Mouse (Mus musculus): ENCODE results near the gene Prl2c3.
"Not testable (repeated sequence)": the region's sequence is repeated elsewhere in the genome, so short reads cannot be mapped to it uniquely, and the experiment has no call there.

The Prl2c3 gene

GRCm38 (mm10) chr13:12799979-12800378, at the start of gene Prl2c3:
TSS of gene Prl2c3 (minus strand) at chr13:12800079.
- DNase-seq = not testable (repeated sequence)

- not testable (repeated sequence) for DNase-seq
Measured at GRCm38 (mm10) chr13:12848254-12848653, 48.4 kb upstream of the Prl2c3 start.

- DNase-seq = not testable (repeated sequence)
Measured at GRCm38 (mm10) chr13:12844701-12845100, 44.8 kb upstream of the Prl2c3 start.

GRCm38 (mm10) chr13:12837546-12837945, 37.7 kb upstream of the Prl2c3 start:
- DNase-seq = not testable (repeated sequence)

GRCm38 (mm10) chr13:12831769-12832168, 31.9 kb upstream of the Prl2c3 start:
- no peak for DNase-seq

GRCm38 (mm10) chr13:12829031-12829430, 29.2 kb upstream of the Prl2c3 start:
- DNase-seq = no peak

GRCm38 (mm10) chr13:12824500-12825176, 24.8 kb upstream of the Prl2c3 start:
- DNase-seq = not testable (repeated sequence)

- DNase-seq = not testable (repeated sequence)
Measured at GRCm38 (mm10) chr13:12813734-12814424, 14.0 kb upstream of the Prl2c3 start.

- no peak for DNase-seq
Measured at GRCm38 (mm10) chr13:12809591-12809990, 9.7 kb upstream of the Prl2c3 start.

GRCm38 (mm10) chr13:12808793-12809512, 9.1 kb upstream of the Prl2c3 start:
- DNase-seq = not testable (repeated sequence)

- not testable (repeated sequence) for DNase-seq
Measured at GRCm38 (mm10) chr13:12806496-12806895, 6.6 kb upstream of the Prl2c3 start.

GRCm38 (mm10) chr13:12769442-12770091, 30.3 kb downstream of the Prl2c3 start:
- DNase-seq = not testable (repeated sequence)

Measured in right cerebral cortex, postnatal 14 days (tissue).